Mouse (Mus musculus): Measurements from ENCODE around the gene Got1.

GRCm38 (mm10) chr19:43519226-43519625 is 5.2 kb downstream of the Got1 start:
- TF ChIP-seq POLR2A (IDR thresholded peaks at IDR 0.05; ENCODE audit: insufficient read depth, low read length) (no peak), CTCF (IDR thresholded peaks at IDR 0.05; ENCODE audit: low read depth, low read length) (no peak), EP300 (IDR thresholded peaks at IDR 0.05; ENCODE audit: insufficient read depth, low read depth, low read length) (no peak)
